Mouse (Mus musculus) testis, postnatal 14 days (tissue): ENCODE measurements at regions not wholly inside any gene's neighbourhood (a gene's known extent, or its start where the extent isn't known, plus 50 kb on each side); places are given as distances from the start of the nearest gene placed in this dataset.

Source experiments
- DNase-seq: peaks from one replicate; pipeline ENCODE4 v3.0.0; 2021; ENCODE audit warnings: low spot score

DNA sequence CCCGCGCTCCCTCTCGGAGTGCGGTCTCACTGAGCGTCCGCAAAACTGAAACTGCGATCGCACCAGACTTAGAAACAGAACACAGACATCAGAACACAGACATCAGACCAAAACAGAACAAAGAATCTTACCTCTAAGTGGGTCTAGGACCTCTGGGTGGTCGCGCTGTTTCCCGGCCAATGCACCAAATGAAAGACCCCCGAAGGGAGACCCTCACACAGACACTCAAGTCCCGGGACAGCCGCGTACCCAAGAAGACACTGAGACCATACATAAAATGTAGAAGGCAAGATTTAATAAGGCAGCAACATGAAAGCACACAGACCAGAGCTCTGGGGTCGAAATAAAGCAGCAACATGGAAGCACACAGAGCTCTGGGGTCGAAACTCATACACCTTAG lies 341.1 kb downstream of the Gm21739 start:
- peak; percentile 2 for DNase-seq
